In the genomic region with DNA sequence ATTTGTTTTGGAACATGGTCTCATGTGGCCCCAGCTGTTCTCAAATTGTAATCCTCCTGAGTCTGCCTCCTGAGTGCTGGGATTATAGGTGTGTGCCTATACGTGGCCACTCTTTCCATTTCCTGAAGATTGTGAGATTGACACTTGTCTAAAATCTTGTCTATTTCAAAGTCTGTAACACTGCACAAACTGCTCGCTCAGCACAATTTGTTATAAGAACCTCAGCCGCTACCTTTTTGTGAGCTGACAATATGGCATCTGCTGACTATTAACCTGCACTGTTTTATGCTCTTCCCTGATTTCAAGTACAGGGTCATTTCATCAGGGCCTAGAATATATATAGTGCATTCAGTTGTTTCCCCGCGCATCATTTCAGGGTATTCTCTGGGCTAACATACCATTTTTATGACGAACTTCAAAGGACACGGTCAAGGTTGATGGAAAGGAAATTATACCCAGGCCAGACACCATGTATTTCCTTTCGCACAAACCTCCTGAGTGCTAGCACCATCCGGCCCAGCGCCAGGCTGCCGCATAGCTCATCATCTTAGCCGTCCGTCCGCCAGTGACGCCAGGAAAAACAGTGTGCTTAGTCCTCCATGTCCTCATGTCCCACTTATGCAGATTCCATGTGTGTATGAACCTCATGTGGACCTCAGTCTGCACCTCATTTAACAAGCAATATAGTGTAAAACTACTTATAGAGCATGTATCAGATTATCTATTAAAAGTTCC, we compare ENCODE assay signal across 29 mouse cellular contexts.
DNase-seq lines count a peak whose midpoint lies in the region; ATAC-seq and TF ChIP-seq lines count a peak whose summit lies in the region.
"Had no signal": no experiment of that assay in that cellular context is flagged by ENCODE, and none has a peak within 500 bp of the region (broad histone marks: within the 10 kb centered on the region; RNA-seq: fewer than 3 reads in every experiment).

No protein-coding gene starts in this region.

- TF ChIP-seq POLR2A in limb, embryonic 14.5 days (IDR thresholded peaks at IDR 0.05; ENCODE audit: borderline replicate concordance, extremely low read depth, insufficient read depth, insufficient read length), result no peak

- peaks cover 21% of the 10 kb centered on the region for H3K36me3 ChIP-seq in kidney, embryonic 16.5 days (ENCODE audit: insufficient read depth, low read length)
- peaks cover 36% of the 10 kb centered on the region for H3K36me3 ChIP-seq in limb, embryonic 14.5 days (ENCODE audit: control insufficient read depth, insufficient read depth, low read length)
- peaks cover 50% of the 10 kb centered on the region for H3K36me3 ChIP-seq in limb, embryonic 10.5 days
- peaks cover 19% of the 10 kb centered on the region for H3K36me3 ChIP-seq in neural tube, embryonic 13.5 days
- H3K36me3 ChIP-seq: G1E had no signal

- H3K4me2 ChIP-seq in kidney, embryonic 16.5 days (replicated peaks; ENCODE audit: low read depth, low read length), result no peak overlapping the region
- no peak overlapping the region for H3K4me2 ChIP-seq in limb, embryonic 14.5 days (replicated peaks; ENCODE audit: low read depth, low read length, severe bottlenecking)
- no peak overlapping the region for H3K4me2 ChIP-seq in neural tube, embryonic 13.5 days
- H3K4me2 ChIP-seq: embryonic facial prominence, embryonic 12.5 days; heart, embryonic 15.5 days; liver, embryonic 15.5 days; midbrain, embryonic 12.5 days had no signal

- 83% methylated on average over 15 of the region's 15 CpGs for WGBS in kidney, embryonic 16.5 days
- 77% methylated on average over 15 of the region's 15 CpGs for WGBS in limb, embryonic 14.5 days
- WGBS in limb, embryonic 10.5 days, result 92% methylated on average over 15 of the region's 15 CpGs
- WGBS in neural tube, embryonic 13.5 days, result 80% methylated on average over 15 of the region's 15 CpGs

- H3K9me3 ChIP-seq in kidney, embryonic 16.5 days (ENCODE audit: low read length), result no peaks in the 10 kb centered on the region
- no peaks in the 10 kb centered on the region for H3K9me3 ChIP-seq in limb, embryonic 14.5 days (ENCODE audit: control insufficient read depth, low read length)
- H3K9me3 ChIP-seq in limb, embryonic 10.5 days (replicated peaks), result no peaks in the 10 kb centered on the region
- no peaks in the 10 kb centered on the region for H3K9me3 ChIP-seq in neural tube, embryonic 13.5 days
- H3K9me3 ChIP-seq: embryonic facial prominence, embryonic 12.5 days; G1E; heart, embryonic 10.5 days; heart, embryonic 15.5 days; liver, embryonic 15.5 days; megakaryocyte, embryonic 14.5 days; midbrain, embryonic 12.5 days had no signal

- no peak overlapping the region for H3K4me3 ChIP-seq in kidney, embryonic 16.5 days (ENCODE audit: low read length)
- no peak overlapping the region for H3K4me3 ChIP-seq in limb, embryonic 14.5 days (replicated peaks; ENCODE audit: low read length)
- no peak overlapping the region for H3K4me3 ChIP-seq in limb, embryonic 10.5 days
- no peak overlapping the region for H3K4me3 ChIP-seq in neural tube, embryonic 13.5 days
- H3K4me3 ChIP-seq: embryonic facial prominence, embryonic 12.5 days; heart, embryonic 10.5 days; heart, embryonic 15.5 days; liver, embryonic 15.5 days; megakaryocyte, embryonic 14.5 days; midbrain, embryonic 12.5 days; myocyte had no signal

- no peak overlapping the region for H3K9ac ChIP-seq in kidney, embryonic 16.5 days (replicated peaks; ENCODE audit: low read length)
- H3K9ac ChIP-seq in limb, embryonic 14.5 days (ENCODE audit: low read depth, low read length, severe bottlenecking), result no peak overlapping the region
- no peak overlapping the region for H3K9ac ChIP-seq in neural tube, embryonic 13.5 days
- H3K9ac ChIP-seq: embryonic facial prominence, embryonic 12.5 days; heart, embryonic 15.5 days; liver, embryonic 15.5 days; midbrain, embryonic 12.5 days had no signal

- no peaks in the 10 kb centered on the region for H3K27me3 ChIP-seq in kidney, embryonic 16.5 days (ENCODE audit: insufficient read depth, low read length)
- no peaks in the 10 kb centered on the region for H3K27me3 ChIP-seq in limb, embryonic 14.5 days (ENCODE audit: control insufficient read depth, insufficient read depth, low read length)
- no peaks in the 10 kb centered on the region for H3K27me3 ChIP-seq in limb, embryonic 10.5 days (ENCODE audit: low read depth, poor library complexity, severe bottlenecking)
- H3K27me3 ChIP-seq in neural tube, embryonic 13.5 days, result no peaks in the 10 kb centered on the region
- H3K27me3 ChIP-seq: embryonic facial prominence, embryonic 12.5 days; heart, embryonic 15.5 days; liver, embryonic 15.5 days; megakaryocyte, embryonic 14.5 days; midbrain, embryonic 12.5 days; Patski had no signal

- no peak for ATAC-seq in kidney, embryonic 16.5 days (ENCODE audit: low FRiP score, low TSS enrichment)
- no peak for ATAC-seq in limb, embryonic 14.5 days (ENCODE audit: low FRiP score, low read depth)
- no peak for ATAC-seq in neural tube, embryonic 13.5 days (ENCODE audit: low read depth)
- ATAC-seq: forebrain, embryonic 14.5 days; intestine, postnatal 0 days; Patski had no signal

- H3K4me1 ChIP-seq in kidney, embryonic 16.5 days (ENCODE audit: insufficient read depth, low read length), result no peaks in the 10 kb centered on the region
- peaks cover 2% of the 10 kb centered on the region; the same call in 1 of the 2 replicates for H3K4me1 ChIP-seq in limb, embryonic 14.5 days (ENCODE audit: control insufficient read depth, insufficient read depth, low read length)
- H3K4me1 ChIP-seq in limb, embryonic 10.5 days, result peaks cover 6% of the 10 kb centered on the region; the same call in 1 of the 2 replicates
- no peaks in the 10 kb centered on the region for H3K4me1 ChIP-seq in neural tube, embryonic 13.5 days (replicated peaks)
- H3K4me1 ChIP-seq: embryonic facial prominence, embryonic 12.5 days; liver, embryonic 15.5 days; midbrain, embryonic 12.5 days had no signal

- H3K27ac ChIP-seq in kidney, embryonic 16.5 days (ENCODE audit: low read length), result no peak overlapping the region
- no peak overlapping the region for H3K27ac ChIP-seq in limb, embryonic 14.5 days (replicated peaks; ENCODE audit: low read depth, low read length)
- no peak overlapping the region for H3K27ac ChIP-seq in limb, embryonic 10.5 days
- H3K27ac ChIP-seq in neural tube, embryonic 13.5 days (replicated peaks), result 0 out of 2 replicates have a peak overlapping the region, but pooled peaks have one; percentile 2
- H3K27ac ChIP-seq: embryonic facial prominence, embryonic 12.5 days; heart, embryonic 10.5 days; heart, embryonic 15.5 days; liver, embryonic 15.5 days; midbrain, embryonic 12.5 days had no signal

- peak; percentile 62 for DNase-seq in kidney, postnatal 10 days
- DNase-seq in limb, embryonic 14.5 days (ENCODE audit: low spot score), result peak; percentile 7
- DNase-seq in limb, embryonic 10.5 days (ENCODE audit: low spot score), result no peak
- DNase-seq in neural tube, embryonic 10.5 days (ENCODE audit: extremely low spot score, low spot score), result no peak
- DNase-seq in gastrocnemius, adult 8-10 months (ENCODE audit: low spot score in 2 of 2), result no peak
- DNase-seq: adrenal gland, postnatal 25 days; B cell, adult 2 months; cerebellum, adult 11-12 months; cerebellum, adult 9-11 months; embryo, embryonic 11 days; gastrocnemius, postnatal 25 days; heart, adult 11 months; layer of hippocampus, postnatal 36 days; retina, postnatal 1 day; right cerebral cortex, postnatal 14 days; thymus, postnatal 4 days had no signal

Comparison
In these comparisons a context has a peak if more than half of its experiments do, and no peak if none do; other contexts are left out.
1. DNase-seq: peak in kidney, postnatal 10 days (single experiment) and limb, embryonic 14.5 days (single experiment); none in limb, embryonic 10.5 days (single experiment), neural tube, embryonic 10.5 days (single experiment) and gastrocnemius, adult 8-10 months (0 of 2).